Mouse (Mus musculus) hindbrain, embryonic 10.5 days (tissue): ENCODE measurements around the gene Epha4. TPM values are rescaled to one million over a fixed set of nuclear protein-coding genes. Genes with fewer than 3 reads are reported as not detected.

ENCODE experiments used
- DNase-seq: peaks from one replicate; pipeline ENCODE4 v3.0.0-alpha.2; 2017; ENCODE audit warnings: low spot score
- H3K27ac ChIP-seq: fragments of 300-500 bp; sonication (generic); 2 replicates; pipeline ENCODE4 v1.5.1; 2016; ENCODE audit warnings: mild to moderate bottlenecking, moderate library complexity
- H3K27me3 ChIP-seq: fragments of 300-500 bp; sonication (generic); 2 replicates; pipeline ENCODE4 v1.6.1; 2016; ENCODE audit warnings: mild to moderate bottlenecking; ENCODE audit not compliant: poor library complexity, insufficient read depth, severe bottlenecking
- H3K36me3 ChIP-seq: fragments of 300-500 bp; sonication (generic); 2 replicates; pipeline ENCODE4 v1.6.1; 2016; ENCODE audit warnings: mild to moderate bottlenecking, moderate library complexity
- H3K4me1 ChIP-seq: fragments of 300-500 bp; sonication (generic); replicated peaks from 2 replicates; pipeline ENCODE4 v1.6.1; 2016; ENCODE audit warnings: mild to moderate bottlenecking
- H3K4me3 ChIP-seq: fragments of 300-500 bp; sonication (generic); 2 replicates; pipeline ENCODE4 v1.5.1; 2016; ENCODE audit warnings: mild to moderate bottlenecking, moderate library complexity
- H3K9me3 ChIP-seq: fragments of 300-500 bp; sonication (generic); 2 replicates; pipeline ENCODE4 v1.6.1; 2016; ENCODE audit warnings: mild to moderate bottlenecking, moderate library complexity
- WGBS: fragments of 180-500 bp; shearing (Covaris S2); methylation state at CpG from one replicate; pipeline ENCODE4 v1.1.7; 2016; 5-methylcytosine and 5-hydroxymethylcytosine counted together
- polyA plus RNA-seq: library from polyadenylated mRNA; unstranded; fragments of >200 nt; fragmentation: Nextera tagmentation; extraction: Ambion mirVana; gene quantifications from 2 replicates; pipeline ENCODE4 v1.2.1, GENCODE M21; 2016

Gene Epha4
- polyA plus RNA-seq, 1 experiment from 2014 or later, result 30.4 TPM

GRCm38 (mm10) chr1:77426956-77427355, 87.9 kb downstream of the Epha4 start:
- no peak overlapping the region for H3K27ac ChIP-seq
- no peak overlapping the region for H3K4me3 ChIP-seq
- H3K27me3 ChIP-seq, result no peaks in the 10 kb centered on the region
- DNase-seq, result no peak
- peaks cover 62% of the 10 kb centered on the region for H3K36me3 ChIP-seq
- WGBS, result 84% methylated on average over 6 of the region's 6 CpGs
- peaks cover 8% of the 10 kb centered on the region for H3K4me1 ChIP-seq
- H3K9me3 ChIP-seq, result no peaks in the 10 kb centered on the region

- H3K4me3 ChIP-seq, result no peak overlapping the region
- H3K27me3 ChIP-seq, result no peaks in the 10 kb centered on the region
- H3K9me3 ChIP-seq, result no peaks in the 10 kb centered on the region
- no peak for DNase-seq
- peaks cover 61% of the 10 kb centered on the region for H3K36me3 ChIP-seq
- peaks cover 8% of the 10 kb centered on the region for H3K4me1 ChIP-seq
- H3K27ac ChIP-seq, result no peak overlapping the region
- WGBS, result 86% methylated on average over 3 of the region's 3 CpGs
Observed at GRCm38 (mm10) chr1:77425171-77425570, 89.7 kb downstream of the Epha4 start.

GRCm38 (mm10) chr1:77421081-77421480, 93.8 kb downstream of the Epha4 start:
- WGBS, result 91% methylated on average over 3 of the region's 3 CpGs
- Histone ChIP-seq H3K27ac (no peak overlapping the region), H3K36me3 (peaks cover 38% of the 10 kb centered on the region), H3K9me3 (no peaks in the 10 kb centered on the region), H3K27me3 (no peaks in the 10 kb centered on the region), H3K4me1 (peaks cover 11% of the 10 kb centered on the region), H3K4me3 (no peak overlapping the region)
- no peak for DNase-seq

- H3K9me3 ChIP-seq, result no peaks in the 10 kb centered on the region
- H3K27ac ChIP-seq, result no peak overlapping the region
- DNase-seq, result no peak
- 58% methylated on average over 2 of the region's 2 CpGs for WGBS
- peaks cover 30% of the 10 kb centered on the region for H3K36me3 ChIP-seq
- H3K4me1 ChIP-seq, result peaks cover 11% of the 10 kb centered on the region
- no peak overlapping the region for H3K4me3 ChIP-seq
- no peaks in the 10 kb centered on the region for H3K27me3 ChIP-seq
Observed at GRCm38 (mm10) chr1:77420348-77420747, 94.5 kb downstream of the Epha4 start.

GRCm38 (mm10) chr1:77416872-77417271, 98.0 kb downstream of the Epha4 start:
- H3K4me3 ChIP-seq, result no peak overlapping the region
- WGBS, result 60% methylated on average over 4 of the region's 4 CpGs
- DNase-seq, result no peak
- H3K27me3 ChIP-seq, result no peaks in the 10 kb centered on the region
- H3K9me3 ChIP-seq, result no peaks in the 10 kb centered on the region
- peaks cover 4% of the 10 kb centered on the region; the same call in 1 of the 2 replicates for H3K36me3 ChIP-seq
- no peak overlapping the region for H3K27ac ChIP-seq
- H3K4me1 ChIP-seq, result peaks cover 14% of the 10 kb centered on the region; the same call in 1 of the 2 replicates

GRCm38 (mm10) chr1:77412871-77413669, 101.8 kb downstream of the Epha4 start:
- H3K9me3 ChIP-seq, result no peaks in the 10 kb centered on the region
- peaks cover 28% of the 10 kb centered on the region for H3K4me1 ChIP-seq
- no peak for DNase-seq
- H3K4me3 ChIP-seq, result no peak overlapping the region
- 46% methylated on average over 9 of the region's 9 CpGs for WGBS
- H3K27ac ChIP-seq, result no peak overlapping the region
- peaks cover 4% of the 10 kb centered on the region; the same call in 1 of the 2 replicates for H3K36me3 ChIP-seq
- H3K27me3 ChIP-seq, result no peaks in the 10 kb centered on the region

GRCm38 (mm10) chr1:77412285-77412684, 102.6 kb downstream of the Epha4 start:
- no peak overlapping the region for H3K4me3 ChIP-seq
- no peak overlapping the region for H3K27ac ChIP-seq
- H3K9me3 ChIP-seq, result no peaks in the 10 kb centered on the region
- H3K4me1 ChIP-seq, result peaks cover 36% of the 10 kb centered on the region
- peaks cover 4% of the 10 kb centered on the region; the same call in 1 of the 2 replicates for H3K36me3 ChIP-seq
- H3K27me3 ChIP-seq, result no peaks in the 10 kb centered on the region
- 86% methylated on average over 13 of the region's 13 CpGs for WGBS
- DNase-seq, result no peak

GRCm38 (mm10) chr1:77411222-77411621, 103.7 kb downstream of the Epha4 start:
- no peak for DNase-seq
- 91% methylated on average over 4 of the region's 4 CpGs for WGBS
- Histone ChIP-seq H3K4me1 (peaks cover 43% of the 10 kb centered on the region), H3K4me3 (no peak overlapping the region), H3K9me3 (no peaks in the 10 kb centered on the region), H3K27me3 (no peaks in the 10 kb centered on the region), H3K27ac (no peak overlapping the region), H3K36me3 (peaks cover 4% of the 10 kb centered on the region; the same call in 1 of the 2 replicates)

GRCm38 (mm10) chr1:77410716-77411115, 104.2 kb downstream of the Epha4 start:
- H3K27me3 ChIP-seq, result no peaks in the 10 kb centered on the region
- H3K9me3 ChIP-seq, result no peaks in the 10 kb centered on the region
- peaks cover 4% of the 10 kb centered on the region; the same call in 1 of the 2 replicates for H3K36me3 ChIP-seq
- H3K4me1 ChIP-seq, result peaks cover 46% of the 10 kb centered on the region
- H3K27ac ChIP-seq, result no peak overlapping the region
- WGBS, result 85% methylated on average over 2 of the region's 2 CpGs
- H3K4me3 ChIP-seq, result no peak overlapping the region
- no peak for DNase-seq

- Histone ChIP-seq H3K4me3 (no peak overlapping the region), H3K36me3 (peaks cover 4% of the 10 kb centered on the region; the same call in 1 of the 2 replicates), H3K9me3 (no peaks in the 10 kb centered on the region), H3K27me3 (no peaks in the 10 kb centered on the region), H3K4me1 (peaks cover 46% of the 10 kb centered on the region), H3K27ac (no peak overlapping the region)
- DNase-seq, result no peak
- 54% methylated on average over 3 of the region's 3 CpGs for WGBS
Observed at GRCm38 (mm10) chr1:77410153-77410552, 104.7 kb downstream of the Epha4 start.

GRCm38 (mm10) chr1:77409509-77409908, 105.4 kb downstream of the Epha4 start:
- 93% methylated on average over 8 of the region's 8 CpGs for WGBS
- peaks cover 51% of the 10 kb centered on the region for H3K4me1 ChIP-seq
- no peak for DNase-seq

GRCm38 (mm10) chr1:77407417-77407816, 107.5 kb downstream of the Epha4 start:
- Histone ChIP-seq H3K36me3 (peaks cover 3% of the 10 kb centered on the region; the same call in 1 of the 2 replicates), H3K27me3 (no peaks in the 10 kb centered on the region), H3K9me3 (no peaks in the 10 kb centered on the region), H3K27ac (no peak overlapping the region), H3K4me1 (peaks cover 59% of the 10 kb centered on the region), H3K4me3 (no peak overlapping the region)
- DNase-seq, result no peak
- WGBS, result 58% methylated on average over 9 of the region's 9 CpGs

More at GRCm38 (mm10) chr1:77409509-77409908, 105.4 kb downstream of the Epha4 start:
- Histone ChIP-seq H3K9me3 (no peaks in the 10 kb centered on the region), H3K36me3 (peaks cover 4% of the 10 kb centered on the region; the same call in 1 of the 2 replicates), H3K27ac (no peak overlapping the region), H3K4me3 (no peak overlapping the region), H3K27me3 (no peaks in the 10 kb centered on the region)

- H3K36me3 ChIP-seq, result 0 out of 2 replicates have a peak, but pooled peaks cover under 1% of the 10 kb centered on the region
- 42% methylated on average over 9 of the region's 9 CpGs for WGBS
- no peaks in the 10 kb centered on the region for H3K9me3 ChIP-seq
- DNase-seq, result no peak
- peaks cover 56% of the 10 kb centered on the region for H3K4me1 ChIP-seq
- no peak overlapping the region for H3K4me3 ChIP-seq
- no peaks in the 10 kb centered on the region for H3K27me3 ChIP-seq
- H3K27ac ChIP-seq, result no peak overlapping the region
Observed at GRCm38 (mm10) chr1:77406631-77407030, 108.3 kb downstream of the Epha4 start.
